Mouse (Mus musculus) cerebellum, adult (tissue): ENCODE data around the gene Pigl.

Source experiments
- ATAC-seq: cut with Nextera tagmentation; 2 replicates; pipeline ENCODE4 v1.9.2; 2017; ENCODE audit warnings: mild to moderate bottlenecking, moderate library complexity, mixed read lengths; ENCODE audit not compliant: insufficient number of reproducible peaks, low FRiP score, low TSS enrichment

The Pigl gene

DNA sequence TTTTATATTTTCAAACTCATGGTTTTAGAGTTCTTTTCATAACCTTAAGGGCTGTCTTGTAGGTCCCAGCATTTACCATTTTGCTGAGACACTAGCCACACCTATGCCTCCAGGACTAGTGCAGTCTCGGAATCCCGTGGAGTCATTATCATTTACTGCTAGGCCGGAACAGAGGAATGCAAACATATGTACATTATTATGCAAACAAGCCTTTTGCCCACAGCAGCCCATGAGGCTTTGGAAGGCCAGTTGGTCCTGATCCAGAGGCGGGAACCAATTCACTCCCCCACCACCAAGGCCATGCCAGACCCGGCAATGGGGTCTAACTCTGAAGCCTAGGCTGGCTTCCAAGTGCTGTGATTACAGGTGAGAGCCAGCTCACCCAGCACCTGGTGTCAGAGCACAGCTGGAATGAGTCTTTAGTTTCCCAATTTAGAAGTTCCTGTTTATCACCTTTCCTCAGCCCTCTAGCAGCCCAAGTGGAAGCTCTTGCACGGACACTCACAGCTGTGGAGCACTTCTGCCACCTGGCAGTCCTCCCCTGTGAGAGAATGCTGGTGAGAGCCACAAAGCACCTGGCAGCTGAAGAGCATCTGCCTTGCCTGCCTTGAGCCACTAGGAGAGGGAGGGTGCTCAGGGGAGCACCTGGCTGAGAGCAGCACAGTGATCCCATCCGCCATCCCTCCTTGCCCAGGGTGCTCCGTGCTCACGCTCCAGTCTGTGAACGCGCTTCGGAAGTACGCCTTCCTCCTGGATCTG is 53.4 kb downstream of the Pigl start:
- ATAC-seq = no peak

GRCm38 (mm10) chr11:62512529-62513080 is 54.3 kb downstream of the Pigl start:
- no peak for ATAC-seq

DNA sequence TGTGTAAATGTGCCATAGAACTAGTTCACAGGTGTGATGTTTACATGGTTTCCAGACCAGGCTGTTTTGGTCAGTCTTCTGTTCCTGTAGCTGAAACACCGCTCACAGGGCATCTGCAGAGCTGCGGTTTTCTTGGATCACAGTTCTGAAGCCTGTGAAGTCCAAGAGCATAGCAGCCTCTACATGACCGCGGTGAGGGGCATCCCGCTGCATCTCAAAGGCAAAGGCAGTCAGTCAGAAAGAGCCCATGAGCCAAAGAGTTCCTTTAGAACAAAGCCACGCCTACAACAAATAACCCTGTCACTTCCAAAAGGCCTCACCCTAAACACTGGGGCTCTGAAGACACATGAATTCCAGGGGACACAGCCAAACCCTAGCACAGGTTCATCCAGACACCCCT is 55.1 kb downstream of the Pigl start:
- no peak for ATAC-seq

- no peak for ATAC-seq
These were observed 60.7 kb downstream of the Pigl start for GRCm38 (mm10) chr11:62518991-62519390.

GRCm38 (mm10) chr11:62522283-62522682 is 64.0 kb downstream of the Pigl start:
- ATAC-seq = no peak

GRCm38 (mm10) chr11:62537089-62537488 is 78.8 kb downstream of the Pigl start:
- ATAC-seq = no peak

DNA sequence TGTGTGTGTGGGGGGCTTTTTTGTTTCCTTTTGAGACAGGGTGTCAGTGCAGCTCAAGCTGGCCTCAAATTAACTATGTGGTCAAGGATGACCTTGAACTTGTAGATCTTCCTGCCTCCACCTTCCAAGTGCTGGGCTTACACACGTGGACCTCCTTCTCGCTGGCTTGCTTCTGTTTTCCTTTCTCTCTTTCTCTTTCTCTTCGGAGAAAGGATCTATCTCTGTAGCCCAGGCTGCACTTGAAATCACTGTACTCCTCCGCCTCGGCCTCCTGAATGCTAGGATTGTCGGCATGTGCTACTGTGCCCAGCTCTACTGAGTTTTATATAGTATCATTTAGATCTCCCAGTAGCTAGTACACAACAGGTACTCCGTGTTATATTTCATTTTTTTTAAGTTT is 79.3 kb downstream of the Pigl start:
- no peak for ATAC-seq

DNA sequence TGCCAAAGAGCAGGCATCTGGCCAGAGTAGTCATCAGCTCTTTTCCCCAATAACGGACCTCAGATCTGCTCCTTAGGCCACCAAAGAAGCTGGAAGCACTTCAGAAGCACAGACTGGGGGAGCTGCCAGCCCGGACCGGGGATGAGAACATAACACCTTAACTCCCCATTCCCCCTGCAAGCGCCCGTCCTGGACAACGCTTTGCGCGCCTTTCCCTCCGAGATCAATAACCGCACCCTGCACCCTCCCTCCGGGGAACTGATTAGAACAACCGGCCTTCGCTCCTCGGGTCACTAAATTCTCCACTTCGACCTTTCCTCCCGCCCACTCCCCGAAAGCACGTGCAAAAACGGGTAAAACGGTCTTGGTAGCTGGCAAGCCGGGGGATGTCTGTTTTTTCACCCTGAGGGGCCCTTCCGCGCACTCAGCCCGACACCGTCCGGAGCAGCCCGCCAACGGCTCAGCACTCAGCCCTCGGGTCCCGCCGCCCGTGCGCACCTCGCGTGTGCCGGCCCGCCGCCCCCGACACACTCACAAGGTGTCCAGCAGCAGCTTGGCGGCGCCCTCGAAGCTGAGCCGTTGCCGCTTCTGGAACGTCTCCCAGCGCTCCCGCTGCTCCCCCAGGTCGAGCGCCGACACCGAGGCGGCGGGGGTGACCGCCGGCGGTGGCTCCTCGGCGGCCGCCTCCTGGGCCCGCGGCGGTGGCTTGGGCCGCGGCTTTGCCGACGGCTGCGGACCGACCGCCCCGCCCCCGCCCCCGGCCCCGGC is 80.2 kb downstream of the Pigl start:
- peak; percentile 58; the same call in 1 of the 2 replicates for ATAC-seq

DNA sequence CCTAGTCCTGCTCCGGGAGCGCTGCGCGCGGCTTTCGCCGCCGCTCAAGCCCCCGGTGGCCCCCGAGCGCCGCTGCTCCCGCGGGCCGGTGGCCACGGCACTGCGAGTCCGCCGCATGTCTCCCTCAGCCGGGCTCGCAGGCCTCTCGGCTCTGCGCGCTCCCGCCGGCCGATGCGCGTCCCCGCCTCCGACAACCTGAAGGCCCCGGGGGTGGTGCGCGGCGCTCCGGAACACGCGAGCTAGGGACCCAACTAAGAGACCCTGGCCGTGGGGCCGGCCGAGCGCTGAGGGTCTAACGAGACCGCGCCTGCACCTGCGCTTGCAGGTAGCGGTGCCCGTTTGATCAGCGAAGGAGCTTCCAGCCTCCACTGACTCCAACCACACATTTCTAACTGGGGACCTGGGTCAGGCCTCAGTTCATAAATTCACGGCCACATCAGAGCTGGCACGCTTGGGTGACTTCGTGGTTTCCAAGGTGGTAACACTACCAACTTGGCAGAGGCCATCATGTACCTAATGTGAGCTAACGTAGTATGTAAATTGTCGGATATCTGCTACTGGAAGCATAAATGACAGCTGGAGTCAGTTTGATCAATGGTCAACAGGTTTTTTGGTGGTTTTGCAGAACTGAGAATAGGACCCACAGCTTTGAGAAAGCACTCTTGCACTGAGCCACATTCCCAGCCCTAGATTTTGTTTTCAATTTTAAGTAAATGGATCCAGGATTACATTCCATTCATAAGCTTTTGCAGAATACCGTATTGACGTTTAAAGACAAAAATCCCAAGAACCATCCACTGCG is 81.0 kb downstream of the Pigl start, which contains the start of gene Cenpv:
Cenpv (minus strand) TSS at position 173 of the 802 bp plus-strand sequence.
- peak; percentile 61; the same call in 1 of the 2 replicates for ATAC-seq

DNA sequence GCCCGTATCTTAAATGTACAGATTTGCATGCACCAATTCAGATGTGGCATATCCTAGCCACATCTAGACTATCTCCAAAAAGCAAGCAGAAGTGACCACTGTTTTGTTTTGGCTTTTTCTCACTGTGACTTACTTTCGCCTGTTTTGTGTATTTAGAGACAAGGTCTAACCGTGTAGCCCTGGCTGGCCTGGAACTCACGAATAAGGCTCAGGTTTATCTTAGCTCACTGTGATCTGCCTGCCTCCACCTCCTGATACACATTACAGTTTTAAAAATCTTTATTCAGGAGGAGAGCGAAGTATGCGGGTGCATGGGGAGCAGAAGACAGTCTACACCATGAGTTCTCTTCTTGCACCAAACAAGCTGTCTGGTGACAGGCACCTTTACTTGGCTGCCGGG is 81.9 kb downstream of the Pigl start:
- ATAC-seq = no peak

GRCm38 (mm10) chr11:62540969-62541368 is 82.7 kb downstream of the Pigl start:
- no peak for ATAC-seq

- ATAC-seq = no peak
These were observed 83.3 kb downstream of the Pigl start for GRCm38 (mm10) chr11:62541581-62541980.

DNA sequence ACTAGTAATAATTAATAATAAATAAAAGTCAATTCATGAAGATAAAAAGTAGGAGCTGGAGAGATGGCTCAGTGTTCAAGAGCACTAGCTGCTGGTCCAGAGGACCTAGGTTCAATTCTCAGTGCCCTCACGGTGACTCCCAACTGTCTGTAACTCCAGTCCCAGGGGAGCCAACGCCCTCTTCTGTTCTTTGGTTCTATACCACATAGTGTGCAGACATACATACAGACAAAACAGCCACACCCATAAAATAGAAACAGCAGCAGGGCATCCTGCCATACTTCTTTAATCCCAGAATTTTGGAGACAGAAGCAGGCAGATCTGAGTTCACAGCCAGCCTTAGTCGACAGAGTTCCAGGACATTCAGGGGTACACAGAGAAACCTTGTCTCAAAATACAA is 85.7 kb downstream of the Pigl start:
- ATAC-seq = no peak

DNA sequence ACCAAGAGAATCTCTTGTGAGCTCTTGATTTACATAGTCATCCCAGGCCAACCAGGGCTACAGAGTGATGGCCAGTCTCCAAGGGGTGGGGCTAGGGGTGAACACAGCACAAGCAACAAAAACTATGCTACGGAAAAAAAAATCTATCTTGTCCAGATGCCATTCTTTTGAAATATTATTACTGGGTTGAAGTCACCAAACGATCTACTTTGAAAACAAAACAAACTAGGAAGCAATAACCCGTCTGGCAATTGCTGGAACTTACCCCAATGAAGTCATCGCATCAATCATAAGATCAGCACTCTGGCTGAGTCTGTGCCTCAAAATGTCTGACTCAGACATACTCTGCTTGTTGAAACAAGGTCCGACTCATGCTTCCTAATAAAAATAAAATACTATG is 91.5 kb downstream of the Pigl start:
- no peak for ATAC-seq

DNA sequence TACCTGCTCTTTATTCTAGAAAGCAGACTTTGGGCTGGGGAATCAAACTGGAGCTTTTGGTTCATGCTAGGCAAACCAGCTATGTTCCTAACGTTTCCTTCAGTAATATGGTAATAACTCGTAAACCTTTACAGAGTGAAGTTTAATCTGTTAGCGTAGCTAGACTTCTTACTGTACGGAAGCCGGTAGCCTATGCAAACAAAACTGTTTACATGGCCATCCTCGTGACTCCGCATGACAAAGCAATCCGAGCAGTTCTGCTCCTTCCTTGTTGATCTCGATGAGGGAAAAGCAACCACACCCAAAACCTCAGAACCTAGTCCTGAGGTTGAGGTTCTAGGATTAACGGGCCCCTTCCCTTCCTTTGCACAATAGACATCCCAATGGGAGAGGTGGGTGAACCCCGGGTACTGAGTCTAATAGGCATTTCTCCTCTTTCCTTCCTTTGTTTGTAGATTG is 92.0 kb downstream of the Pigl start:
- ATAC-seq = peak; percentile 3; the same call in 1 of the 2 replicates

DNA sequence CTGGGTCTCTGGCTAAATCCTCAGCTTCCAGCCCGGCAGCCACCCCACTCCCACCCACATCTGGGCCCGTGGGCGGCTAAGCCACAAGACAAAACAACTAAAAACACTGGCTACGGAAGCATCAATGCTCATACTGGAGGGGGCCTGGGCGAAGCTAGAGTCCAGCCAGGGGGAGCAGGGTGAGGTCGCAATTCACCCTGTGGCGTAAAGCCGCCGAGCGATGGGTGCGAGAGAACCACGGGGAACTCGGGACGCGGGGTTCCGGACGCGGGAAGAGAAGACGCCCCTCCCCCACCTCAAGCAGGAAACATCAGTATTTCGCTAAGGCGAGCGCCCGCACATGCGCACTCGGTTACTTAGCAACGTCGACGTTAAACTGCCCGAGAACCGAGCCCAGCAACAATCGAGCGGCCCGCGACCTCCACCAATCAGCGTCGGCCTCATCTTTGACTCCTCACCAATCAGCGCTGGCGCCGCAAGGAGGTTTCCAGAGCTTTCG is 92.5 kb downstream of the Pigl start, which contains the start of gene Ubb:
Ubb (plus strand) TSS at position 445 of the 499 bp plus-strand sequence.
- peak; percentile 97 for ATAC-seq

DNA sequence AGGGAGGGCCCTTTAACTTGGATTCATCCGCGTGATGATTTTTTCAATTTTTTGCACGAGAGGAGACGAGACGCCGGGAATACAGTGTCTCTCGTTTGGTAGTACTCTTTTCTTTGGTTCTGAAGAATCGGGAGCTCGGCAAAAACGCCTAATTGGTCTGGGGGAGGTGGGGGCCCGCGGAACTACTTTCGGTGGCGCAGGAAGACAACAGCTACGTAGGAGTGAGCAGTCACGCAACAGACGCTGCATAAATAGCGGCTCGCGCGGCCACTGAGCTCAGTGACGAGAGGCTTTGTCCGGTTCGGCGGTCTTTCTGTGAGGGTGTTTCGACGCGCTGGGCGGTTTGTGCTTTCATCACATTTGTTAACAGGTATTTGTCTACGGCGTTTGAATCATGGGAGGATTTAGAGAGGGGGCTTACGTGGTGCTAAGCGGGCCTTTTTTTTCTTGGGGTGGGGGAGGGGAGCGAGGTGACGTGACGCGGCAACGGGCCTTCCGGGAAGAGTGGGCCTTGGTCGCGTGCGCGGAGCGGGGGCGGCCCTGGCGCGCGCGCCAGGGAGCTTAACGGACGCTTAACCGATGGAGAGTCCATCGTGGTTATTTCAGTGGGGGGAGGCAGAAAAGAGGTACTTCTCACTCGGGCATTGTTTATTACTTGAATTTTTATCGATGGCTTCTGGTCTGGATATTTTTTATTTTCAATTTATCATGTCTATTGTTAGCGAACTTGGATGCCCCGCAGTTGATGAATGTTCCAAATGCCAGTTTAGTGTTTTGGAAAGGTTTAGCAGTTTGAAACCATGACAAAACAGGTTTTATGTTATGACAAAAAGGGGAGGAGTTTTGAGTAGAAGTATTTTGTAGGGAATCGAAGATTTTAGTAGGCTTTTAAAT is 93.2 kb downstream of the Pigl start:
- peak; percentile 64; the same call in 1 of the 2 replicates for ATAC-seq

- no peak for ATAC-seq
These were observed 94.9 kb downstream of the Pigl start for GRCm38 (mm10) chr11:62553186-62553585.

DNA sequence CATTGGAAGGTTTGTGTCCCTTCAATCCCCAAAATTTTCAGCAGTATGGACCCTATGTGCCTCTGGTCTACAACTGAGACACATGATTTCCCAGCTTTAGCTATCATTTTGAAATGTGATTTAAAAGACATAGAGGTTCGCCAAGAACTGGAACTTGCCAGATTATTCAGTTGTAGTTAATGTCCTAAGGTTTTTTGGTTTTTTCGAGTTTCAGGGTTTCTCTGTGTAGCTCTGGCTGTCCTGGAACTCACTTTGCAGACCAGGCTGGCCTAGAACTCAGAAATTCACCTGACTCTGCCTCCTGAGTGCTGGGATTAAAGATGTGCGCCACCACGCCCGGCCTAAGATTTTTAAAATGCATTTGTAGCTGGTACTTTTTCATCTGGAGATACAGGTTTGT is 95.4 kb downstream of the Pigl start:
- ATAC-seq = no peak
